Mouse (Mus musculus): ENCODE data around the gene Znfx1. TPM values are rescaled to one million over a fixed set of nuclear protein-coding genes. Genes with fewer than 3 reads are reported as not detected.
A peak's percentile ranks its signal among the peaks of the same experiment; 100 is the strongest.

The Znfx1 gene
- 7.9 and 8.0 TPM in 2 replicates for polyA plus RNA-seq (2015; fragmentation: Nextera tagmentation; extraction: Ambion mirVana)

- peak within 1 kb of the TSS; percentile 92 for H3K27ac ChIP-seq (replicated peaks)
- H3K9me3 ChIP-seq: no peaks in the 10 kb centered on the region
- H3K36me3 ChIP-seq: peaks cover 38% of the 10 kb centered on the region
- H3K4me2 ChIP-seq: peak within 1 kb of the TSS; percentile 80
- peaks cover 45% of the 10 kb centered on the region for H3K4me1 ChIP-seq (replicated peaks)
- H3K9ac ChIP-seq: peak within 1 kb of the TSS; percentile 93
- H3K27me3 ChIP-seq: no peaks in the 10 kb centered on the region
- peak within 1 kb of the TSS; percentile 90 for H3K4me3 ChIP-seq
- ATAC-seq (ENCODE audit: low read depth): peak; percentile 94
- under 1% methylated on average over 57 of the region's 57 CpGs for WGBS
Observed at GRCm38 (mm10) chr2:167062965-167063880, at the start of gene Znfx1. TSS of gene Znfx1 (minus strand) at chr2:167063015.

DNA sequence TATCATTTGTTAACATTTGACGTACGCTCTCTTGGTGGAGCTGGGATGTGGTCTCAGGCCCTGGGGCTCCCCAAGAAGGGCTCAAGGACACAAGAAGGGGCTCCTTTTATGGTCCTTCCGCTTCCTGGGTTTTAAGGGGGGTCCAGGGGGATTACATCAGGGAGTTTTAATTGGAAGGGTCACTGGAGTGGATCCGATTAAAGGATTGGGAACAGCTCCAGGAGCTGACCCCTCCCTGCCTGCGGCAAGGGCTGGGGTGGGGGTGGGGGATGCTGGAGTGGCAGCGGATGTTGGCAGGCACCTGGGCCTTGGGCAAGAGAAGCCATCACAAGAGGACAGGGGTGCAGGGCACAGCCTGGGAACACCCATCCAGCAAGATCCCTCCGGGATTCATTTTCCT is 49.4 kb upstream of the Znfx1 start:
- no peak overlapping the region for H3K4me2 ChIP-seq
- H3K27me3 ChIP-seq: no peaks in the 10 kb centered on the region
- H3K4me1 ChIP-seq (replicated peaks): peaks cover 9% of the 10 kb centered on the region
- no peaks in the 10 kb centered on the region for H3K9me3 ChIP-seq
- ATAC-seq (ENCODE audit: low read depth): peak; percentile 52; the same call in 1 of the 2 replicates
- H3K36me3 ChIP-seq: no peaks in the 10 kb centered on the region
- no peak overlapping the region for H3K27ac ChIP-seq (replicated peaks)
- no peak overlapping the region for H3K4me3 ChIP-seq
- 57% methylated on average over 7 of the region's 7 CpGs for WGBS
- no peak overlapping the region; the same call in 1 of the 2 replicates for H3K9ac ChIP-seq

DNA sequence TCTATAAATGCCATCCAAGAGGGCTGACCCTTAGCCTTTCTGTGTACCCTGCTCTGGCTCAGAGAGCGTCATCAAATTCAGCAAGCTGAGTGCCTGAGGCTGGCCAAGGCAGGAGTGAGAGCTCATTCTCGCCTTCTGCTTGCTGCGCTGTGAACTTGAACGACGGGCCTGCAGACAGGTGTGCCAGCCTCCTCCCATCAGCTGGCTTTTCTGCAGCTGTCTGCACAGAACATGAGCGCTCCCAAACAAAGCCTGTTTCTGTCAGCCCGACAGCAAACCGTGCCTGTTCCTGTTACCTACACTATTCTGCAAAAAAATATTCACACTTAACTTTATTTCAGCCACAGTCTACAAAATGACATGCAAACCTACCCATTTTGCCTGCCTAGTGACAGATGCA is 46.7 kb upstream of the Znfx1 start:
- no peak overlapping the region for H3K9ac ChIP-seq
- peaks cover 9% of the 10 kb centered on the region for H3K4me1 ChIP-seq (replicated peaks)
- H3K9me3 ChIP-seq: no peaks in the 10 kb centered on the region
- no peak overlapping the region for H3K27ac ChIP-seq (replicated peaks)
- peaks cover 16% of the 10 kb centered on the region for H3K36me3 ChIP-seq
- H3K4me2 ChIP-seq: no peak overlapping the region
- 86% methylated on average over 8 of the region's 8 CpGs for WGBS
- H3K4me3 ChIP-seq: no peak overlapping the region
- no peak for ATAC-seq (ENCODE audit: low read depth)
- no peaks in the 10 kb centered on the region for H3K27me3 ChIP-seq

DNA sequence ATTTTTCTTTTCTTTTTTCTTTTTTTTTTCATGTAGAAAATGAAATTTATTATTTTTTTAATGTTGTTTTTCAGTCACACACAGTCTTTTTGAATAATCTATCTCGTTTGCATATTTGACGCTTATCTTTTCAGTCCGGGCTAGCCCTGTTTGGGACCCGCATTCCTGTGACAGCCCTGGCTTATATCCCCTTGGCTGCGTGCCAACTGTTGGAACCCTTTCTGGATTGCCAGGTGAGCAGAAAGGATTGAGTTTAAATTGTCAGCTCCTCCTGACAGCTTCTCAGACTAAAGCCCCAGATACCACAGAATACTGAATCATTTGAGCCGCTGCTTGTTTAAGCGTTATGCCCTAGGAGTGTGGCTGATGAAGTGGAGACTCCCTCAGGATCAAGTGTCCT is 40.7 kb upstream of the Znfx1 start:
- 79% methylated on average over 7 of the region's 7 CpGs for WGBS
- H3K9me3 ChIP-seq: no peaks in the 10 kb centered on the region
- H3K9ac ChIP-seq: no peak overlapping the region
- H3K4me1 ChIP-seq (replicated peaks): no peaks in the 10 kb centered on the region
- H3K36me3 ChIP-seq: peaks cover 18% of the 10 kb centered on the region
- no peak overlapping the region for H3K4me2 ChIP-seq
- H3K27ac ChIP-seq (replicated peaks): no peak overlapping the region
- ATAC-seq (ENCODE audit: low read depth): no peak
- H3K27me3 ChIP-seq: no peaks in the 10 kb centered on the region
- H3K4me3 ChIP-seq: no peak overlapping the region

DNA sequence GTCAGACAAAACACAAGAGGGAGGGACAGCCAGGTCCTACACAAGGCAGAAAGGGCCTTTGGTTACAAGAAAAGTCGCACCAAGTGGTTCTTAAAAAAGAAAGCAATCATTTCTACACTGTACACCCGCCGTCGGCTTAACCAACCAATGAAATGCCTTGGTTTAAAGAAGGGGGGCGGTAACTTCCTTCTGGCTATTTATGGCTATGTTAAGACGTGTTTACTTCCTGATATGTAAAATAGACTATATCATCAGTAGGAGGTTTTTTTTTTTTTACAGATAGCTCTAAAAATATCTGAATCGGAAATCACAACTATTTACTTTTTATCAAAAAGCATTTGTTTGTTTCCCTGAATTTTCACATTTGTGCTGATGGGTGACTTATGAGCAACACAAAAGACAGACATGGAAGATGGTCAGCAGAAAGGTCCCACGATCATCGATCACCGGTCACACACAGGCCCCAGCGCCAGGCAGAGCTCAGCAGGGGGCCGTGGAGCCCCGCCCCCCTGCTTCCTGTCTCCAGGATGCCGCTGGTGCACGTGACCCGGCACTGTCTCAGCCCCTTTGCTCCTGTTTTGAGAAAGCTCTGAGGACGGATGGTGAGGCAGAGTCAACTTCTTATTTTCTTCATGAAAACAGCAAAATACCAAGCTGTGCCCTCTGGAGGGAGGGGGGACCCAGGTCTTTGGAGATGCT is 39.1 kb upstream of the Znfx1 start:
- peaks cover 18% of the 10 kb centered on the region for H3K36me3 ChIP-seq
- H3K4me2 ChIP-seq: no peak overlapping the region
- H3K9me3 ChIP-seq: no peaks in the 10 kb centered on the region
- no peaks in the 10 kb centered on the region for H3K4me1 ChIP-seq (replicated peaks)
- no peak overlapping the region for H3K27ac ChIP-seq (replicated peaks)
- H3K27me3 ChIP-seq: no peaks in the 10 kb centered on the region
- WGBS: 76% methylated on average over 17 of the region's 17 CpGs
- H3K4me3 ChIP-seq: no peak overlapping the region
- ATAC-seq (ENCODE audit: low read depth): no peak
- H3K9ac ChIP-seq: no peak overlapping the region

DNA sequence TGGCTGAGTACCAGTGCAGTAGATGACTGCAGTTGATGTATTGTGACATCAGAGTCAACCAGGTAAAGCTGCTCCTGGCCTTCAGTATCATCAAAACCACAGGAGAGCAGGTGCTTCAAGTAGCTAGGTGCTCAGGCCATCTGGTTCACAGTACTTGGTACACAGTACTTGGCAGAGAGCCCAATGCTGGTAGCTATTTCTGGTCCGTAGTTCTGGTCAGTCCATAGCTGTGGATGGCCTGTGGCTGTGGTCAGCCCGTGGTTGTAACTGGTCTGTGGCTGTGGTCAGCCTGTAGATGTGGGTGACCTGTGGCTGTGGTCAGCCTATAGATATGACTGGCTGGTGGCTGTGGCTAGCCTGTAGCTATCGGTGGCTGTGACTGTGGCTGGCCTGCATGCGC is 31.9 kb upstream of the Znfx1 start:
- H3K9ac ChIP-seq: no peak overlapping the region
- 91% methylated on average over 4 of the region's 4 CpGs for WGBS

DNA sequence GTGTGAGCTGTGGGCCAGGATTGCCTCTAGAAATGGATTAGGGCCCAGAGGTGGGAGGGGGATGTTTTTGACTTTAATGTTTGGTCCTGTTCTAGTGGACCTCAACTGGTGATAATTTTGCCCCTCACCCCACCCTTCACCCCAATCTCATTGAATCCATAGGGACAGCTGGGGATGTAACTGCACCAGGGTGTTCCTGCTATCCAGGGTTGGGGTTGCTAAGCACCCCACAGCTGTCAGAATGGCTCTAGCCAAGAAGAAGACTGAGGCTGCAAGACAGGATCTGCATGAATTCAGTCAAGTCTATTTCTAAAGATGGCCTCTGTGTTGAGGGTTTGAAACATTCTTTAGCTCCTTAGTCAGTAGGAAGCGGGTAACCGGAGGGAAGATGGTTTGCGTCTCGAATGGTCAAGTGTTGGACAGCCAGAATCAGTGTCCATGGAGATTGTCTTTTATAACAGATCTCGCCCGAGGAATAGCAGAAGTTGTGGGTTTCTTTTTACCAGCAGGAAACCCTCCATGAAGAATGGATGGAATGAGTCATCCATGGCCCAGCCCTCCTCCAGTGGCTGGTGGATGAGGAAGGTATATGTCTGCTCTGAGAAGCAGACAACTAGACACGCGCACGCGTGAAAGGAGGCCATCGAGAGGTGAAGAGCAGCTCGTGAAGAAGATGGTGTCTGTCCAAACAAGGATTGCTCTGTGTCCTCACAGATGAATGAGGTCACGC is 30.5 kb upstream of the Znfx1 start:
- no peaks in the 10 kb centered on the region for H3K27me3 ChIP-seq
- 87% methylated on average over 13 of the region's 13 CpGs for WGBS

More for the DNA sequence above, 31.9 kb upstream of the Znfx1 start:
- no peak overlapping the region for H3K4me3 ChIP-seq
- H3K27me3 ChIP-seq: no peaks in the 10 kb centered on the region
- H3K4me2 ChIP-seq: no peak overlapping the region
- H3K27ac ChIP-seq (replicated peaks): no peak overlapping the region
- no peaks in the 10 kb centered on the region for H3K36me3 ChIP-seq
- no peaks in the 10 kb centered on the region for H3K4me1 ChIP-seq (replicated peaks)
- no peaks in the 10 kb centered on the region for H3K9me3 ChIP-seq
- no peak for ATAC-seq (ENCODE audit: low read depth)

DNA sequence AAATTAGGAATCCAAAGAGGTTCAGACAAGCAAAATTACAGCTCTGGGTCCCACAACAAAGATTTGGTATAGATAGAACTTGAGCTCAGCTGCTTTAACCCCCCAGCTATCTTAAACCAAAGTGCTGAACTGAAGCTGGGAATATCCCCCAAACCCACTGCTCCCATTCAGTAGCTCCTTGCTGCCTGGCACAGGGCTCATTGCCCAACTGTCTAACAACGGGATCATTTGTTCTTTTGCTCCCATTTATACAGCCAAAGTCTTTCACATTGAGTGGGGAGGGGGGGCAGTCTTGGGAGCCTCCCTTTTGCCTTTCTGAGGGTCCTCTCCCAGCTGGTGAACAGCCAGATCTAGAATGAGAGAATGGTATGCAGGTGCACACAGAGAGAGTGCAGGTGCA is 27.5 kb upstream of the Znfx1 start:
- H3K9me3 ChIP-seq: no peaks in the 10 kb centered on the region
- 63% methylated on average over 1 of the region's 1 CpGs for WGBS
- H3K27ac ChIP-seq (replicated peaks): no peak overlapping the region
- no peaks in the 10 kb centered on the region for H3K27me3 ChIP-seq
- peaks cover 5% of the 10 kb centered on the region; the same call in 1 of the 2 replicates for H3K4me1 ChIP-seq (replicated peaks)
- H3K4me3 ChIP-seq: no peak overlapping the region
- no peak for ATAC-seq (ENCODE audit: low read depth)
- H3K9ac ChIP-seq: no peak overlapping the region
- H3K4me2 ChIP-seq: no peak overlapping the region
- no peaks in the 10 kb centered on the region for H3K36me3 ChIP-seq

More for the DNA sequence above, 30.5 kb upstream of the Znfx1 start:
- H3K9me3 ChIP-seq: no peaks in the 10 kb centered on the region
- no peak overlapping the region for H3K4me2 ChIP-seq
- H3K4me1 ChIP-seq (replicated peaks): no peaks in the 10 kb centered on the region
- H3K9ac ChIP-seq: no peak overlapping the region
- no peak overlapping the region for H3K4me3 ChIP-seq
- no peak for ATAC-seq (ENCODE audit: low read depth)
- H3K27ac ChIP-seq (replicated peaks): no peak overlapping the region
- no peaks in the 10 kb centered on the region for H3K36me3 ChIP-seq

DNA sequence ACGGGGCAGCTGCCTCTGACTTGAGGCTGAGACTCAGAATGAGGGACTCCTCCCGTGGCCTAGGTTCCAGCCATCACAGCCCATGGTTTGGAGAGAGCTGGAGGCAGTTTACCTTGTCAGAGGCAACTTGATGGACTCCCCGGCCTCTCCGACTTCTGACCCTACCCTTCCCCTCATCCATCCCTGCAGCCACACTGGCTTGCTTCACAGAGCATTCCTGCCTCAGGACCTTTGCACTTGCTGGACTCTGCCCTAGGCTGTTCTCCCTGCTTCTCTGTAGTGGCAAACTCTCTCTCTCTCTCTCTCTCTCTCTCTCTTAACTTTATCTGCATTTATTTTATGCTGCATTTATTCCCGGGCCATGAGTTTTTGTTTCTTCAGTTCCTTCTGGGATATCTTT is 24.0 kb upstream of the Znfx1 start:
- H3K27me3 ChIP-seq: no peaks in the 10 kb centered on the region
- ATAC-seq (ENCODE audit: low read depth): no peak
- no peak overlapping the region for H3K9ac ChIP-seq
- H3K4me3 ChIP-seq: no peak overlapping the region
- no peaks in the 10 kb centered on the region for H3K9me3 ChIP-seq
- 91% methylated on average over 5 of the region's 5 CpGs for WGBS
- H3K4me2 ChIP-seq: no peak overlapping the region
- peaks cover 5% of the 10 kb centered on the region; the same call in 1 of the 2 replicates for H3K4me1 ChIP-seq (replicated peaks)
- no peaks in the 10 kb centered on the region for H3K36me3 ChIP-seq
- no peak overlapping the region for H3K27ac ChIP-seq (replicated peaks)

GRCm38 (mm10) chr2:167086092-167086491 is 23.3 kb upstream of the Znfx1 start:
- Histone ChIP-seq H3K4me3 (no peak overlapping the region), H3K36me3 (no peaks in the 10 kb centered on the region), H3K4me2 (no peak overlapping the region), H3K4me1 (replicated peaks) (peaks cover 11% of the 10 kb centered on the region), H3K27ac (replicated peaks) (no peak overlapping the region), H3K9ac (no peak overlapping the region), H3K27me3 (no peaks in the 10 kb centered on the region), H3K9me3 (no peaks in the 10 kb centered on the region)
- 73% methylated on average over 11 of the region's 11 CpGs for WGBS
- ATAC-seq (ENCODE audit: low read depth): no peak

DNA sequence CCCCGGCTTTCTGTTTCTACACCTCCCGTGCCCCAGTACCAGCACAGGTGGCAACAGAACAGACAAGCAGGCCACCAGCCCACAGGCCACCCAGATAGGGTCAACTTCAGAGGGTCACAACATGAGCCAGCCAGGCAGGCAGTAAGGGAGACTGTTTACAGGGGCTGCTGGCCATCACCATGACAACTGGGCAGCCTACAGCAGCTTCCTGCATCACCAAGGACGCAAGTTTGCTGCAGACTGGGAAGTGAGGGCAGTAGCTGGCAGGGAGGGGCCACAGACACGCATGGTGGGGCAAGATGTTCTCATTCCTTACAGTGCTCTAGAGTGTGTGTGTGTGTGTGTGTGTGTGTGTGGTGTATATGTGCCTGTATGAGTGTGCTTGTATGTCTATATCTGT is 18.8 kb upstream of the Znfx1 start:
- no peak overlapping the region for H3K4me2 ChIP-seq
- no peak overlapping the region for H3K27ac ChIP-seq (replicated peaks)
- H3K36me3 ChIP-seq: no peaks in the 10 kb centered on the region
- no peak overlapping the region for H3K4me3 ChIP-seq
- peaks cover 22% of the 10 kb centered on the region for H3K4me1 ChIP-seq (replicated peaks)
- 0 out of 2 replicates have a peak, but pooled peaks have one; percentile 25 for ATAC-seq (ENCODE audit: low read depth)
- no peaks in the 10 kb centered on the region for H3K27me3 ChIP-seq
- H3K9me3 ChIP-seq: no peaks in the 10 kb centered on the region
- peak overlapping the region; percentile 28; the same call in 1 of the 2 replicates for H3K9ac ChIP-seq
- WGBS: 31% methylated on average over 4 of the region's 4 CpGs

DNA sequence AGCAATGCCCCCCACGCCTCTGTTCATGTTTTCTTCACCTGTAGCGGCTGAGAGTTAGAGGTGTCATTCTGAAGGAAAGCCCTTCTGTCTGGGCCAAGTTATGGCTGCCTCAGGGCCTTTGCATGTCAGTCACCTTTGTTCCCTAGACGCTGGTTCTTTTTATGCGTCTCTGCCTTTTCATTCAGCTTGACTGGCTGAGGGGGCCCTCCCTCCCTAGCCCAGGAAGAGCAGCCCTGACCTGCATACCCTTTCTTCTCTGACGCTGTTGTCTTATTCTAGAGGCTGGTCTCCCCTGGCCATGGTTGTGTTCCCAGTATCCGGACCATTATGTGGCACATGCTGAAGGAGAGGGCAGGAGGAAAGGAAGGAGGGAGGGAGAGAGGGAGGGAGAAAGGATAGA is 18.3 kb upstream of the Znfx1 start:
- no peak for ATAC-seq (ENCODE audit: low read depth)
- no peak overlapping the region for H3K4me2 ChIP-seq
- H3K4me3 ChIP-seq: no peak overlapping the region
- 49% methylated on average over 6 of the region's 6 CpGs for WGBS
- peaks cover 22% of the 10 kb centered on the region for H3K4me1 ChIP-seq (replicated peaks)
- no peak overlapping the region for H3K9ac ChIP-seq
- no peak overlapping the region for H3K27ac ChIP-seq (replicated peaks)
- H3K36me3 ChIP-seq: no peaks in the 10 kb centered on the region
- H3K9me3 ChIP-seq: no peaks in the 10 kb centered on the region
- H3K27me3 ChIP-seq: no peaks in the 10 kb centered on the region

Data from neural tube, embryonic 13.5 days (tissue).